ENCODE assay signal across 32 mouse cellular contexts in the genomic region with DNA sequence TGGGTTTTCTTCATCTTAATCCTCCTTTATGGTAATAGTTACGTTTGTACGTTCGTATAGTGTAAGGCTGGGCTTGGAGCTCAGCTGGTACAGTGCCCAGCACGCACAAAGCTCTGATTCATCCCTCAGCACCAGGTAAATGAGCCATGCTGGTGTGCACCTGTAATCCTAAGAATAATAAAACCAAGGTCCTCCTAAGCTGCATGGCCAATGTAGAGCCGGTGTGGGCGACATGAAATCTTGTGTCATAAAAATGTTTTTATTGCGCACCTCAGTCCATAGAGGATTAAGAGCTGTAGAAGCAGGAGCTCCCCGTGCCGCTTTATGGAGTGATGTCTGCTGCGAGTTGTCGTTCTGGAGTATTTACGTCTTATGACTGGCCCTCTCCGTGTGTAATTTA. TPM values are rescaled to one million over a fixed set of nuclear protein-coding genes. Genes with fewer than 3 reads are reported as not detected.
DNase-seq lines count a peak whose midpoint lies in the region; ATAC-seq and TF ChIP-seq lines count a peak whose summit lies in the region.
"Had no signal": no experiment of that assay in that cellular context is flagged by ENCODE, and none has a peak within 500 bp of the region (broad histone marks: within the 10 kb centered on the region; RNA-seq: fewer than 3 reads in every experiment).

No protein-coding gene starts in this region.

- H3K4me1 ChIP-seq in intestine, embryonic 14.5 days (replicated peaks; ENCODE audit: control insufficient read depth, insufficient read depth, low read length), result no peaks in the 10 kb centered on the region
- H3K4me1 ChIP-seq in intestine, postnatal 0 days (replicated peaks; ENCODE audit: control insufficient read depth, insufficient read depth, low read length), result no peaks in the 10 kb centered on the region
- no peaks in the 10 kb centered on the region for H3K4me1 ChIP-seq in neural tube, embryonic 14.5 days (ENCODE audit: control insufficient read depth, insufficient read depth, low read length)
- H3K4me1 ChIP-seq in neural tube, embryonic 15.5 days, result no peaks in the 10 kb centered on the region
- no peaks in the 10 kb centered on the region for H3K4me1 ChIP-seq in intestine, embryonic 15.5 days (replicated peaks)
- H3K4me1 ChIP-seq: embryonic facial prominence, embryonic 10.5 days; embryonic facial prominence, embryonic 13.5 days; forebrain, embryonic 10.5 days; forebrain, embryonic 13.5 days; hindbrain, embryonic 10.5 days; hindbrain, embryonic 13.5 days had no signal

- H3K4me2 ChIP-seq in intestine, embryonic 14.5 days (ENCODE audit: low read length), result no peak overlapping the region
- no peak overlapping the region for H3K4me2 ChIP-seq in intestine, postnatal 0 days (replicated peaks; ENCODE audit: low read depth)
- no peak overlapping the region for H3K4me2 ChIP-seq in neural tube, embryonic 14.5 days (ENCODE audit: low read depth, low read length)
- H3K4me2 ChIP-seq in neural tube, embryonic 15.5 days, result no peak overlapping the region
- no peak overlapping the region for H3K4me2 ChIP-seq in intestine, embryonic 15.5 days (replicated peaks)
- H3K4me2 ChIP-seq: embryonic facial prominence, embryonic 13.5 days; forebrain, embryonic 13.5 days; heart, embryonic 11.5 days; hindbrain, embryonic 13.5 days had no signal

- H3K4me3 ChIP-seq in intestine, embryonic 14.5 days (ENCODE audit: low read depth, low read length), result no peak overlapping the region
- no peak overlapping the region for H3K4me3 ChIP-seq in intestine, postnatal 0 days (ENCODE audit: low read depth, low read length)
- no peak overlapping the region for H3K4me3 ChIP-seq in neural tube, embryonic 14.5 days (ENCODE audit: low read depth, low read length)
- no peak overlapping the region for H3K4me3 ChIP-seq in neural tube, embryonic 15.5 days (replicated peaks)
- no peak overlapping the region for H3K4me3 ChIP-seq in intestine, embryonic 15.5 days (replicated peaks)
- H3K4me3 ChIP-seq: embryonic facial prominence, embryonic 10.5 days; embryonic facial prominence, embryonic 13.5 days; erythroblast, embryonic 14.5 days; forebrain, embryonic 10.5 days; forebrain, embryonic 13.5 days; gastrocnemius, adult 2 months; hindbrain, embryonic 10.5 days; hindbrain, embryonic 13.5 days had no signal

- H3K9me3 ChIP-seq in intestine, embryonic 14.5 days (ENCODE audit: control insufficient read depth, low read length), result no peaks in the 10 kb centered on the region
- H3K9me3 ChIP-seq in intestine, postnatal 0 days (ENCODE audit: control insufficient read depth), result no peaks in the 10 kb centered on the region
- H3K9me3 ChIP-seq in neural tube, embryonic 14.5 days (ENCODE audit: control insufficient read depth, low read length), result no peaks in the 10 kb centered on the region
- no peaks in the 10 kb centered on the region for H3K9me3 ChIP-seq in neural tube, embryonic 15.5 days (replicated peaks)
- no peaks in the 10 kb centered on the region for H3K9me3 ChIP-seq in intestine, embryonic 15.5 days
- H3K9me3 ChIP-seq: embryonic facial prominence, embryonic 10.5 days; embryonic facial prominence, embryonic 13.5 days; forebrain, embryonic 10.5 days; forebrain, embryonic 13.5 days; hindbrain, embryonic 10.5 days; hindbrain, embryonic 13.5 days had no signal

- H3K36me3 ChIP-seq in intestine, embryonic 14.5 days (ENCODE audit: control insufficient read depth, insufficient read depth, low read length), result peaks cover 43% of the 10 kb centered on the region
- H3K36me3 ChIP-seq in intestine, postnatal 0 days (ENCODE audit: control insufficient read depth, insufficient read depth), result peaks cover 20% of the 10 kb centered on the region
- peaks cover 4% of the 10 kb centered on the region; the same call in 1 of the 2 replicates for H3K36me3 ChIP-seq in neural tube, embryonic 14.5 days (ENCODE audit: control insufficient read depth, insufficient read depth, low read length)
- H3K36me3 ChIP-seq in neural tube, embryonic 15.5 days, result peaks cover 47% of the 10 kb centered on the region
- no peaks in the 10 kb centered on the region for H3K36me3 ChIP-seq in intestine, embryonic 15.5 days

- no peak overlapping the region for H3K9ac ChIP-seq in intestine, embryonic 14.5 days (ENCODE audit: low read length)
- no peak overlapping the region for H3K9ac ChIP-seq in intestine, postnatal 0 days (ENCODE audit: low read depth, low read length)
- no peak overlapping the region for H3K9ac ChIP-seq in neural tube, embryonic 14.5 days (replicated peaks; ENCODE audit: low read depth, low read length)
- H3K9ac ChIP-seq in neural tube, embryonic 15.5 days (replicated peaks), result no peak overlapping the region
- no peak overlapping the region for H3K9ac ChIP-seq in intestine, embryonic 15.5 days
- H3K9ac ChIP-seq: embryonic facial prominence, embryonic 13.5 days; forebrain, embryonic 13.5 days; hindbrain, embryonic 13.5 days had no signal

- DNase-seq in intestine, embryonic 14.5 days (ENCODE audit: low spot score), result no peak
- DNase-seq in gastrocnemius, adult 8-10 months (ENCODE audit: low spot score in 2 of 2), result no peak
- DNase-seq in frontal cortex, adult 2 months (ENCODE audit: extremely low spot score in 1 of 2, low spot score in 1 of 2), result no peak
- DNase-seq: adrenal gland, adult 2 months; cerebellum, adult 11-12 months; cerebellum, adult 8-10 months; cerebellum, postnatal 36 days; gastrocnemius, adult 2 months; gastrocnemius, postnatal 25 days; heart, postnatal 36 days had no signal

- H3K27ac ChIP-seq in intestine, embryonic 14.5 days (ENCODE audit: low read depth), result no peak overlapping the region
- H3K27ac ChIP-seq in intestine, postnatal 0 days (ENCODE audit: low read depth, low read length), result no peak overlapping the region
- H3K27ac ChIP-seq in neural tube, embryonic 14.5 days (ENCODE audit: low read depth, low read length), result no peak overlapping the region
- no peak overlapping the region for H3K27ac ChIP-seq in neural tube, embryonic 15.5 days (replicated peaks)
- no peak overlapping the region for H3K27ac ChIP-seq in intestine, embryonic 15.5 days
- H3K27ac ChIP-seq: embryonic facial prominence, embryonic 10.5 days; embryonic facial prominence, embryonic 13.5 days; forebrain, embryonic 10.5 days; forebrain, embryonic 13.5 days; gastrocnemius, adult 2 months; hindbrain, embryonic 10.5 days; hindbrain, embryonic 13.5 days had no signal

- TF ChIP-seq CTCF in intestine, postnatal 0 days (IDR thresholded peaks at IDR 0.05; ENCODE audit: low read depth), result no peak

- peak; percentile 44; the same call in 1 of the 2 replicates for ATAC-seq in intestine, embryonic 14.5 days (replicated peaks; ENCODE audit: low FRiP score, low TSS enrichment, low read depth)
- ATAC-seq in intestine, postnatal 0 days, result no peak
- peak; percentile 38; the same call in 1 of the 2 replicates for ATAC-seq in neural tube, embryonic 14.5 days (ENCODE audit: low read depth)
- ATAC-seq in neural tube, embryonic 15.5 days (ENCODE audit: low FRiP score), result no peak
- peak; percentile 65 for ATAC-seq in intestine, embryonic 15.5 days
- ATAC-seq: forebrain, embryonic 13.5 days; forebrain, embryonic 16.5 days; hindbrain, embryonic 16.5 days had no signal

- WGBS in intestine, embryonic 14.5 days, result 78% methylated on average over 13 of the region's 13 CpGs
- 64% methylated on average over 13 of the region's 13 CpGs for WGBS in intestine, postnatal 0 days
- WGBS in neural tube, embryonic 14.5 days, result 89% methylated on average over 13 of the region's 13 CpGs
- 86% methylated on average over 13 of the region's 13 CpGs for WGBS in neural tube, embryonic 15.5 days
- WGBS in intestine, embryonic 15.5 days, result 79% methylated on average over 13 of the region's 13 CpGs

- H3K27me3 ChIP-seq in intestine, embryonic 14.5 days (replicated peaks; ENCODE audit: control insufficient read depth, insufficient read depth, low read length), result no peaks in the 10 kb centered on the region
- no peaks in the 10 kb centered on the region for H3K27me3 ChIP-seq in intestine, postnatal 0 days (replicated peaks; ENCODE audit: control insufficient read depth, insufficient read depth, low read length)
- no peaks in the 10 kb centered on the region for H3K27me3 ChIP-seq in neural tube, embryonic 14.5 days (ENCODE audit: control insufficient read depth, insufficient read depth, low read length)
- no peaks in the 10 kb centered on the region for H3K27me3 ChIP-seq in neural tube, embryonic 15.5 days (replicated peaks)
- H3K27me3 ChIP-seq in intestine, embryonic 15.5 days (replicated peaks), result no peaks in the 10 kb centered on the region
- H3K27me3 ChIP-seq: CH12.LX; embryonic facial prominence, embryonic 13.5 days; forebrain, embryonic 13.5 days; hindbrain, embryonic 13.5 days had no signal

RNA-seq across cellular contexts. Expression of a gene that starts 17.7 kb away (rescaled TPM):
- polyA plus RNA-seq in intestine, embryonic 14.5 days (2014; fragmentation: Nextera tagmentation; extraction: Ambion mirVana), result not detected in 2 replicates
- polyA plus RNA-seq in intestine, postnatal 0 days (2015; fragmentation: Nextera tagmentation; extraction: Ambion mirVana), result not detected in 2 replicates
- polyA plus RNA-seq in neural tube, embryonic 14.5 days (2014; fragmentation: Nextera tagmentation; extraction: Ambion mirVana), result not detected in 2 replicates
- not detected in 2 replicates for polyA plus RNA-seq in neural tube, embryonic 15.5 days (2015; fragmentation: Nextera tagmentation; extraction: Ambion mirVana)
- not detected in 2 replicates for polyA plus RNA-seq in intestine, embryonic 15.5 days (2015; fragmentation: Nextera tagmentation; extraction: Ambion mirVana)
- not detected for total RNA-seq in gastrocnemius, adult 8-10 months (2022)
- polyA plus RNA-seq in frontal cortex, adult 2 months (2012; rRNA removed), result 0.08 TPM in 1 of 2 replicates, not detected in the other
- total RNA-seq: adrenal gland, adult 2 months; adrenal gland, postnatal 25 days; CH12.LX; gastrocnemius, adult 2 months; gastrocnemius, postnatal 25 days; heart, adult 8-10 months; heart, postnatal 36 days; MEL had no signal
- polyA plus RNA-seq: adrenal gland, adult 2 months; brain, embryonic 14.5 days; cortical plate, adult 2 months; embryonic facial prominence, embryonic 10.5 days; embryonic facial prominence, embryonic 13.5 days; erythroblast, embryonic 14.5 days; forebrain, embryonic 10.5 days; forebrain, embryonic 13.5 days; forebrain, embryonic 16.5 days; heart, embryonic 11.5 days; heart, embryonic 14.5 days; heart, postnatal 0 days; hindbrain, embryonic 10.5 days; hindbrain, embryonic 13.5 days; hindbrain, embryonic 16.5 days had no signal

RNA-seq across cellular contexts. Expression of a gene that starts 23.7 kb away (rescaled TPM):
- 71.2 and 72.9 TPM in 2 replicates for polyA plus RNA-seq in intestine, embryonic 14.5 days (2014; fragmentation: Nextera tagmentation; extraction: Ambion mirVana)
- polyA plus RNA-seq in intestine, postnatal 0 days (2015; fragmentation: Nextera tagmentation; extraction: Ambion mirVana), result 41.2 and 41.8 TPM in 2 replicates
- polyA plus RNA-seq in neural tube, embryonic 14.5 days (2014; fragmentation: Nextera tagmentation; extraction: Ambion mirVana), result 68.3 and 70.3 TPM in 2 replicates
- polyA plus RNA-seq in neural tube, embryonic 15.5 days (2015; fragmentation: Nextera tagmentation; extraction: Ambion mirVana), result 60.7 and 61.3 TPM in 2 replicates
- polyA plus RNA-seq in intestine, embryonic 15.5 days (2015; fragmentation: Nextera tagmentation; extraction: Ambion mirVana), result 57.2 and 60.0 TPM in 2 replicates
- total RNA-seq in gastrocnemius, adult 8-10 months (2022), result 10 to 100 TPM; 76.7 to 91.0 (median 88.0) TPM
- polyA plus RNA-seq in frontal cortex, adult 2 months (2012; rRNA removed), result 87.7 and 94.5 TPM in 2 replicates

RNA-seq across cellular contexts. Expression of a gene that starts 36.9 kb away (rescaled TPM):
- polyA plus RNA-seq in intestine, embryonic 14.5 days (2014; fragmentation: Nextera tagmentation; extraction: Ambion mirVana), result 14.0 and 14.1 TPM in 2 replicates
- polyA plus RNA-seq in intestine, postnatal 0 days (2015; fragmentation: Nextera tagmentation; extraction: Ambion mirVana), result 5.8 and 6.5 TPM in 2 replicates
- polyA plus RNA-seq in neural tube, embryonic 14.5 days (2014; fragmentation: Nextera tagmentation; extraction: Ambion mirVana), result 16.7 and 21.0 TPM in 2 replicates
- 13.5 and 14.0 TPM in 2 replicates for polyA plus RNA-seq in neural tube, embryonic 15.5 days (2015; fragmentation: Nextera tagmentation; extraction: Ambion mirVana)
- polyA plus RNA-seq in intestine, embryonic 15.5 days (2015; fragmentation: Nextera tagmentation; extraction: Ambion mirVana), result 9.3 and 10.8 TPM in 2 replicates
- 1 to 10 TPM; 5.2 to 9.2 (median 7.6) TPM for total RNA-seq in gastrocnemius, adult 8-10 months (2022)
- 11.7 and 12.0 TPM in 2 replicates for polyA plus RNA-seq in frontal cortex, adult 2 months (2012; rRNA removed)

RNA-seq across cellular contexts. Expression of a gene that starts 37.4 kb away (rescaled TPM):
- polyA plus RNA-seq in intestine, embryonic 14.5 days (2014; fragmentation: Nextera tagmentation; extraction: Ambion mirVana), result 16.0 and 17.0 TPM in 2 replicates
- polyA plus RNA-seq in intestine, postnatal 0 days (2015; fragmentation: Nextera tagmentation; extraction: Ambion mirVana), result 12.3 and 12.4 TPM in 2 replicates
- 23.5 and 25.5 TPM in 2 replicates for polyA plus RNA-seq in neural tube, embryonic 14.5 days (2014; fragmentation: Nextera tagmentation; extraction: Ambion mirVana)
- 23.3 and 24.9 TPM in 2 replicates for polyA plus RNA-seq in neural tube, embryonic 15.5 days (2015; fragmentation: Nextera tagmentation; extraction: Ambion mirVana)
- polyA plus RNA-seq in intestine, embryonic 15.5 days (2015; fragmentation: Nextera tagmentation; extraction: Ambion mirVana), result 15.5 and 20.2 TPM in 2 replicates
- 1 to 10 TPM; 4.6 to 8.1 (median 7.1) TPM for total RNA-seq in gastrocnemius, adult 8-10 months (2022)
- polyA plus RNA-seq in frontal cortex, adult 2 months (2012; rRNA removed), result 26.5 and 28.9 TPM in 2 replicates

Comparison
In these comparisons a context has a peak if more than half of its experiments do, and no peak if none do; other contexts are left out.
1. ATAC-seq: peak in intestine, embryonic 14.5 days (single experiment), neural tube, embryonic 14.5 days (single experiment) and intestine, embryonic 15.5 days (single experiment); none in intestine, postnatal 0 days (single experiment) and neural tube, embryonic 15.5 days (single experiment).